Mouse (Mus musculus): ENCODE results near the gene Pctp. TPM values are rescaled to one million over a fixed set of nuclear protein-coding genes. Genes with fewer than 3 reads are reported as not detected.

Pctp gene
- polyA plus RNA-seq (2015; fragmentation: Nextera tagmentation; extraction: Ambion mirVana): 1.4 and 1.7 TPM in 2 replicates

DNA sequence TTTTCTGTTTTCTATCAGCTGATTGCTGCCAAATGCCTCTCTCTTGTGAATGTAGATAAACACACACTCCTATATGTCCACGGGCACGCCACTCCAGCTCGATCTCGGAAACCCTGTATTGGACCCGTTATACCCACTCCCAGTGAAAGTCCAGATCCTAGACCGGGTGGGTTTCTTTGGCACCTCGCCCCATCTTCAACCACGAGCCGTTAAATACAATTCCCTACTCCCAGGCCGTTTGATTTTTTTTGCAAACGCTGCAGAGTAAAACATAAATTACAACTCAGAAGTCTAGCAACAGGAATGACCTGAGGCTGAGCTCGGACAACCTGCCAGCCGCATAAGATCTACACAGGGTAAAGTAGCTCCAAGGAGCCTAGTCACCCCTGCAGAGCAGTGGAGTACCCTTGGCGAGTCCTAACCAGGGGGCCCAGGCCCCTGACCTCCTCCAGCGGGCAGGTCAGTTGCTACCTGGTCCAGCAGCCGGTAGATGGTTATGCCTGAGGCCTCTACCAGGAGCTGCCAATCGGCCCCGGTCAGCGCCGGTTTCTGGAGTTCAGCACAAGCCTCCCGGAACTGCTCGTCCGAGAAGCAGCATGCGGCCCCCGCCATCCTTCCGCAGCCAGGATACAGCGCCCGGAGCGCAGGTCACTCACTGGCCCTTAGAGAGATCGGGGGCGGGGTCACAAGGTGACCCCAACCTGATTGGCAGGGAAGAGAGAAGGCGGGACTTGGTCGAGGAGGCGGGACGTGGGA lies at the start of gene Pctp:
Pctp (minus strand) TSS at position 664 of the 756 bp plus-strand sequence.
- Histone ChIP-seq H3K4me1 (peaks cover 10% of the 10 kb centered on the region), H3K4me3 (peak within 1 kb of the TSS; percentile 45), H3K27me3 (replicated peaks) (no peaks in the 10 kb centered on the region), H3K9ac (peak within 1 kb of the TSS; percentile 32; the same call in 1 of the 2 replicates), H3K4me2 (peak within 1 kb of the TSS; percentile 73), H3K36me3 (replicated peaks) (no peaks in the 10 kb centered on the region), H3K9me3 (no peaks in the 10 kb centered on the region), H3K27ac (no peak within 1 kb of the TSS)
- ATAC-seq (replicated peaks): peak; percentile 80
- 13% methylated on average over 35 of the region's 35 CpGs for WGBS

DNA sequence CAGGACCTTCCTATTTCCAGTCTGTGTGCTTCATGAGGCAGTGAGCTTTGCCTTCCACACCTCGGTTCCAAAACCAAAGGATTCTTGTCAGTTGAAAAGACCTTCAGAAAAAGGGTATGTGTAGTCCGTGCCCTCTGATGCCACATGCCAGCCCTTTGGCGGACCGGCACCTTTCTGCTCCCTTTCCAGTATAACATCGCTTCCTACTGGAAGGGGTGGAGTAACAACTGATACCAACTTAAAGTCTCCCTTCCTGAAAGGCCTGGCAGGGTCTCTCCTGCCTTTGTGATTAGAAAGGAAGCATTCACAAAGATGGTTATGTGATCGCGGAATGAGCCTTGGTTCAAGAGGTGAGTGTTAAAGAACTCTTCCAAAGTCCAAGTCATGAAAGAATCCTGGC lies 47.3 kb upstream of the Pctp start:
- no peaks in the 10 kb centered on the region for H3K27me3 ChIP-seq (replicated peaks)
- WGBS: 90% methylated on average over 7 of the region's 7 CpGs
- no peak overlapping the region for H3K4me3 ChIP-seq
- H3K27ac ChIP-seq: no peak overlapping the region
- H3K4me2 ChIP-seq: no peak overlapping the region
- no peaks in the 10 kb centered on the region for H3K4me1 ChIP-seq
- H3K9ac ChIP-seq: no peak overlapping the region
- H3K9me3 ChIP-seq: no peaks in the 10 kb centered on the region
- no peak for ATAC-seq (replicated peaks)
- no peaks in the 10 kb centered on the region for H3K36me3 ChIP-seq (replicated peaks)

DNA sequence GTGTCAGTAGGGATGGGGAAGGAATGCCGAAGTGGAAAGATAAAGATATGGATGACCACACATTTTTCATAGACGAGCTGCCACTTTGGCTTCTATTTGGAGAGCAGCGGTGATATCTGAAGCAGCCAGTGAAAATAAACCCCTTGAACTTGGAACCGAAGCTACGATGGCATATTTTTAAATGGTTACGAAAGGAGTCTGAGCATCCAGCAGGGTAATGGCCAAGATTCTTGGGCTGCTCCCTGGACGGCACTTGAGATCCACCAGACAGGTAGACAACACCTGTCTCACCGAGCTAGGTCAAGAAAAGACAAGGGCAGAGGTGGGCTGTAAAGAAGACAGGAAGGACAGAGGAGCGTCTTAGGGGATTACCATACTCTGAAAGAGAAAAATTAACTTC lies 44.6 kb upstream of the Pctp start:
- Histone ChIP-seq H3K4me2 (no peak overlapping the region), H3K36me3 (replicated peaks) (no peaks in the 10 kb centered on the region), H3K4me3 (no peak overlapping the region), H3K27ac (no peak overlapping the region), H3K4me1 (no peaks in the 10 kb centered on the region), H3K9ac (no peak overlapping the region), H3K27me3 (replicated peaks) (no peaks in the 10 kb centered on the region), H3K9me3 (no peaks in the 10 kb centered on the region)
- no peak for ATAC-seq (replicated peaks)
- WGBS: 93% methylated on average over 9 of the region's 9 CpGs

DNA sequence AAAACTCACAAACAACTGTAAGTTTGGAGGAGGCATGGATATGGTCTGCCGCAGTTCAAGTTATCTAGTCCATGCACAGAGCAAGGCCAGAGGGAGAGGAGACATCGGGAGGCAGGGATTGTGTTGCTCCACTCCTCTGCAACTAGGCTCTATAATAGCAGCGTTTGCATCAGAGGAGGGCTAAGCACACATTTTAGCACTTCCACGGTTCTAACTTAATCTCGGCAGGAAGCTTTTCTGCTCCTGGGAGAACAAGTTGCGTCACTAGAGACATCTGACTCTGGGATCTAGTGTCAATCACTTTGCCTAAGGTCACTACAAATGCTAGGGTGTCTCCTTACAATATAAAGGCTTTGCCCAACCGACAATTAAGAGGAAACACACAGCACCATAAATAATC lies 43.5 kb upstream of the Pctp start:
- Histone ChIP-seq H3K27me3 (replicated peaks) (no peaks in the 10 kb centered on the region), H3K4me2 (no peak overlapping the region), H3K9me3 (no peaks in the 10 kb centered on the region), H3K9ac (no peak overlapping the region), H3K4me3 (no peak overlapping the region), H3K4me1 (no peaks in the 10 kb centered on the region), H3K36me3 (replicated peaks) (no peaks in the 10 kb centered on the region), H3K27ac (no peak overlapping the region)
- ATAC-seq (replicated peaks): no peak
- WGBS: 51% methylated on average over 7 of the region's 7 CpGs

DNA sequence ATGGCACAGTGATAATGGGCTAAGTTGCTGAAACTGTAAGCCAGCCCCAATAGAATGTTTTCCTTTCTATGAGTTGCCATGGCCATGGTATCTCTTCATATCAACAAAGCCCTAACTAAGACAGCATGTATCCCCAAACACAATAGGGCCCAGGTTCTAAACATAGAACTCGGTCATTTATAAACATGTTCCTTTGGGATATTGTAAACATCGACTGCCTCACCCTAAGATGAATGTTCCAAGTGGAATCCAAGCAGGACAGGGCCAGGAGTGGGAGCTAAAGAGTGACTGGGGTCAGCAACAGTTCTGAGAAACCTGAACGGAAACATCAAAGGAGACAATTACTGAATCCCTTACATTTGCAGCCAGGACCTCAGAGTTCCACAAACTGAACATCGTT lies 41.8 kb upstream of the Pctp start:
- 87% methylated on average over 4 of the region's 4 CpGs for WGBS
- Histone ChIP-seq H3K36me3 (replicated peaks) (no peaks in the 10 kb centered on the region), H3K4me2 (no peak overlapping the region)

DNA sequence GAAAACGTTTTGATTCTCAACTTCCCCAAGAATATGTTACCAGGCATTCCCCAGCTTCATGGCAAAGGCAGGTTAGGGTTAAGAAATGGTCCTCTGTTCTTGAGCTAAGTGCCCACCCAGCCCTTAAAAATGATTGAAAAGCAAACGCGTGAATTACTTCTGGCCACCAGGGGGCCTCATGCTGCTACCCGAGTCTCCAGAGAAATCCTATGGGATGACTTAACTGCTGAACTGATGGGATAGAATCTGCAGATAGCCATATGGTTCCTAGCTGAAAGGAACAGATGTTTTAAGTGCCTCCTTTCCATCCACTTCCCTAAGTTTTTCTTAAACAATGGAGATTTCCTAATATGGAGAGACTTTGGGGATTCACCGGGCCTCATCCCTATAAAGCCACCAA lies 35.3 kb upstream of the Pctp start:
- peaks cover 4% of the 10 kb centered on the region for H3K4me1 ChIP-seq
- no peak overlapping the region for H3K27ac ChIP-seq
- H3K27me3 ChIP-seq (replicated peaks): no peaks in the 10 kb centered on the region
- WGBS: 19% methylated on average over 5 of the region's 5 CpGs
- no peaks in the 10 kb centered on the region for H3K9me3 ChIP-seq
- H3K4me3 ChIP-seq: no peak overlapping the region
- H3K4me2 ChIP-seq: no peak overlapping the region
- H3K9ac ChIP-seq: no peak overlapping the region
- no peaks in the 10 kb centered on the region for H3K36me3 ChIP-seq (replicated peaks)
- no peak for ATAC-seq (replicated peaks)

More for the DNA sequence above, 41.8 kb upstream of the Pctp start:
- no peak overlapping the region for H3K4me3 ChIP-seq
- ATAC-seq (replicated peaks): no peak
- H3K9me3 ChIP-seq: no peaks in the 10 kb centered on the region
- H3K9ac ChIP-seq: no peak overlapping the region
- H3K4me1 ChIP-seq: no peaks in the 10 kb centered on the region
- H3K27me3 ChIP-seq (replicated peaks): no peaks in the 10 kb centered on the region
- H3K27ac ChIP-seq: no peak overlapping the region

DNA sequence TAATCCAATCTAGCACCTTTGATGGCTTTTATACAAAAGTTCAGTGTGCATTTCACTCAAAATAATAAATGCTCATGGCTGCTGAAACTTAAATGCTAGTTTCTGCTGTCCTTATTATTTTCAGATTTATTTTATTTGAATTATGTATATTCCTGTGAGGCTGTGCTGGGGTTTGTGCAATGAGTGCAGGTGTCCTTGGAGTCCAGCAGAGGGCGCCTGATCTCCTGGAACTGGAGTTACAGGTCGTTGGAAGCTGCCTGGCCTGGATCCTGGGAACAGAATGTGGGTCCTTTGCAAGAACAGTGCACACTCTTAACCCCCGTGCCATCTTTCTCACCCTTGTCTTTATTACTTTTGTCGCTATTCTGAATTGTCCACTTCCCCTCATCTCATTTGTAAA lies 33.7 kb upstream of the Pctp start:
- no peak for ATAC-seq (replicated peaks)
- H3K4me2 ChIP-seq: no peak overlapping the region
- H3K27me3 ChIP-seq (replicated peaks): peaks cover 10% of the 10 kb centered on the region
- no peaks in the 10 kb centered on the region for H3K9me3 ChIP-seq
- H3K36me3 ChIP-seq (replicated peaks): no peaks in the 10 kb centered on the region
- no peak overlapping the region for H3K9ac ChIP-seq
- WGBS: 85% methylated on average over 4 of the region's 4 CpGs
- no peak overlapping the region for H3K4me3 ChIP-seq
- peaks cover 4% of the 10 kb centered on the region for H3K4me1 ChIP-seq
- no peak overlapping the region for H3K27ac ChIP-seq

DNA sequence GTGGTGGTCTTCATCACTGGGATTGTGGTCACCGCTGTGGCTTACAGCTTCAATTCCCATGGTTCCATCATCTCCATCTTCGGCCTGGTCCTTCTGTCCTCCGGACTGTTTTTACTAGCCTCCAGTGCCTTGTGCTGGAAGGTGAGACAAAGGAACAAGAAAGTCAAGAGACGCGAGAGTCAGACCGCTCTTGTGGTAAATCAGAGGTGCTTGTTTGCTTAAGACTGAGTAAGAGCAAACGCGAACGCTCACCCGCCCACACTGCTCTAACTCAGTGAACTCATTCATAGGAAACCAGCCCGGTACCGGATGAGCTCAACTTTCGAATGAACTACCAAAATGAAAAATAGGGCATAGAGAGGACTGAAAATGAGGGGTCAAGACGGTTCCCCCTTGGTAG lies 32.8 kb upstream of the Pctp start:
- H3K4me2 ChIP-seq: no peak overlapping the region
- no peak overlapping the region for H3K27ac ChIP-seq
- no peak for ATAC-seq (replicated peaks)
- H3K9me3 ChIP-seq: no peaks in the 10 kb centered on the region
- H3K4me1 ChIP-seq: peaks cover 12% of the 10 kb centered on the region
- no peak overlapping the region for H3K4me3 ChIP-seq
- no peaks in the 10 kb centered on the region for H3K36me3 ChIP-seq (replicated peaks)
- H3K27me3 ChIP-seq (replicated peaks): peaks cover 14% of the 10 kb centered on the region
- 92% methylated on average over 14 of the region's 14 CpGs for WGBS
- no peak overlapping the region for H3K9ac ChIP-seq

DNA sequence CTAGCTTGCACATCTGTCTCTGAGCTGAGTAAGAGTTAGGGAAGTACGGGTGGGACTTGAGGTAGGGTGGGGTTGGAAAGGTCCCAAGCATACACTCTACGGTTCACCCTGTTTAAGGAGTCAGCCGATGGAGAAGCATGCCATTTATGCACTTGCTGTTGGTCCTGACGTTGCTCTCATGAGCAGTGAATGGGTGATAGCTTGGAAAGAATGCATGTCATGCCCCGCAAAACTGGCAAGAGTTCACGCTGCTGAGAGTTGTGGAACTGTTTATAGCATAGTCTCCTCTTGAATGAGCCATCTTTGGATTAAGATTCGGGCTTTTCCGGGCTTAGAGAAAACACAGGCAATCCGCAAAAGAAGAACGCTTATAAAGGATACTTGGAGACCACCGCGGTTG lies 32.0 kb upstream of the Pctp start:
- H3K4me1 ChIP-seq: peaks cover 15% of the 10 kb centered on the region
- peaks cover 18% of the 10 kb centered on the region for H3K27me3 ChIP-seq (replicated peaks)
- WGBS: 82% methylated on average over 12 of the region's 12 CpGs
- H3K4me2 ChIP-seq: no peak overlapping the region
- no peak overlapping the region for H3K4me3 ChIP-seq
- H3K36me3 ChIP-seq (replicated peaks): no peaks in the 10 kb centered on the region
- H3K9ac ChIP-seq: no peak overlapping the region
- no peak overlapping the region for H3K27ac ChIP-seq
- ATAC-seq (replicated peaks): no peak
- H3K9me3 ChIP-seq: no peaks in the 10 kb centered on the region

DNA sequence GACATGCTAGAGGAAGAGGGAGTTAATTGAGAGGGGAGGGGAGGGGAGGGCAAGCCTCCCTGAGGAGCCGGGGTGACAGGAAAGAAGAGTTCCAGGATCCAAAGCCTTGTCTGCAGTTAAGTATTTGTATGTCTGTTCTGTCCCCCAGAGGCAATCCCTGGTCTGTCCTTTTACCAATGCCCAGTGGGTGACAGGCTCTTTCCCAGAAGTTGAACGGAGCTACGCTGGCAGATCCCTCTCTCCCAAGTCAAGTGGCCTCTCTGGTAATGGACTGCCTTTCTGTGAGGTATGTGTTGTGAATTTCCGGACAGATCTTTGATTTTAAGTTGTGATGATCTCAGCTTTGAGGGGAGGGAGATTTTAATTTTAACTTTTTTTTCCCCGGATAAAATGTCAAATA lies 30.7 kb upstream of the Pctp start:
- H3K27me3 ChIP-seq (replicated peaks): peaks cover 21% of the 10 kb centered on the region
- no peak overlapping the region for H3K9ac ChIP-seq
- WGBS: 37% methylated on average over 5 of the region's 5 CpGs
- peak overlapping the region; percentile 35 for H3K4me2 ChIP-seq
- ATAC-seq (replicated peaks): no peak
- no peak overlapping the region for H3K27ac ChIP-seq
- H3K9me3 ChIP-seq: no peaks in the 10 kb centered on the region
- H3K4me3 ChIP-seq: 0 out of 2 replicates have a peak overlapping the region, but pooled peaks have one; percentile 3
- H3K36me3 ChIP-seq (replicated peaks): no peaks in the 10 kb centered on the region
- H3K4me1 ChIP-seq: peaks cover 19% of the 10 kb centered on the region

DNA sequence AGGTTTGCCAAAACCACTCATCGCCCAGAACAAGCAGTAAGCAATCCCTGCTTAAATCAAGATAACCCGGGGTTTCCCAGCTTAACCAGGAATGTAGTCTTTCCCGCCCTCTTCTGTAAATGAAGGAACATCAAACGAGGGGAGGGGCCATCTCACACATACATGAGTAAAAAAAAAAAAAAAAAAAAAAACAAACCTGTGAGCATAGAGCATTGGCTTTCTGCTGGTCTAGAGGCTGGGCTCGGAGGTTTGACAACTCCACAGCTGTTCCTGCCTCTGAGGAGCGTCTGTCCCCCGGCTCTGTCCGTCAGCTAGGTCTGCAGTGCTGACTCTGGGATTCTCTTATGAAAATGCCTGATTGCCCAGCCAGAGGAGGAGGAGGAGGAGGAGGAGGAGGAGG lies 30.1 kb upstream of the Pctp start:
- H3K4me2 ChIP-seq: peak overlapping the region; percentile 35
- 26% methylated on average over 8 of the region's 8 CpGs for WGBS
- H3K4me3 ChIP-seq: 0 out of 2 replicates have a peak overlapping the region, but pooled peaks have one; percentile 3
- no peak for ATAC-seq (replicated peaks)
- no peaks in the 10 kb centered on the region for H3K36me3 ChIP-seq (replicated peaks)
- no peak overlapping the region for H3K27ac ChIP-seq
- no peaks in the 10 kb centered on the region for H3K9me3 ChIP-seq
- H3K4me1 ChIP-seq: peaks cover 19% of the 10 kb centered on the region
- H3K27me3 ChIP-seq (replicated peaks): peaks cover 21% of the 10 kb centered on the region
- H3K9ac ChIP-seq: no peak overlapping the region

DNA sequence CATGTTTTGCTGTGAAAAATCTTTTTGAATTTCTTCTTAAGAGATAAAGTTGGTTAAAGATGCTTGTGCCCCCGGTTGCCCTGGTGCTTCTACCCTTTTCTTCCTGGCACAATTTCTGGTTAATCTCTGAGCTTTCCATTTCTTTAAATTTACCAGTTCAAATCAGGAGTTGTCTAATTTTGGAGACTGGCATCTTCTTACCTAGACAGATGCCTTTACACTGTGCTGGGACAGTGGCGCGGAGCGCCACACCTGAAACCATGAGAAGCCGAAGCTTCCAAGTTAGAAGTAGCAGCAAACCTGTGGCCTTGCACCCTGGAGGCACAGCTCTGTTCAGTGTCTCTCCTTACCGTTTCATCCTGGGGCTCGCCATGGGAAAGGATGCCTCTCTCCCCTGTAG lies 28.4 kb upstream of the Pctp start:
- no peak overlapping the region; the same call in 1 of the 2 replicates for H3K27ac ChIP-seq
- H3K4me3 ChIP-seq: peak overlapping the region; percentile 29
- no peaks in the 10 kb centered on the region for H3K36me3 ChIP-seq (replicated peaks)
- H3K27me3 ChIP-seq (replicated peaks): peaks cover 21% of the 10 kb centered on the region
- H3K4me2 ChIP-seq: peak overlapping the region; percentile 48
- ATAC-seq (replicated peaks): no peak
- WGBS: 33% methylated on average over 7 of the region's 7 CpGs
- peaks cover 19% of the 10 kb centered on the region for H3K4me1 ChIP-seq
- H3K9me3 ChIP-seq: no peaks in the 10 kb centered on the region
- H3K9ac ChIP-seq: no peak overlapping the region

DNA sequence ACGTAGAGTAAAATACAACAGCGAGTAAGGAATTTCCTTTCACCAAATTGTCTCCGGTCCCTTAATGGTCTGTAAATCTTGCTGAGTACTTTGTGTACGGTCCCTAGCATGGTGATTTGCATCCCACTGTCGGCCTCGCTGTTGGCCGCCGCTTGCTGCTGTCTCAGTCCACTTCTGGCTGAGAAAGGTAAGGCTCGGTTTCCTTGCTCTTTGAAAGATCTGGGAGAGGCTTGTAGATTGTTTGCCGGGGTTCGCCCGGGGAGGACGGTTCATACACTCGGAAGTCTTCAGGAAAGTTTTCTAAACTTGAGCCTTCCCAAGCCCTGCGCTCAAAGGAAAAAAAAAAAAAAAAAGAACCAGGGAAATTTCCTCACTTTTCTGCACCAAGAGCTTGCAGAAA lies 27.9 kb upstream of the Pctp start:
- no peak overlapping the region for H3K9ac ChIP-seq
- no peak for ATAC-seq (replicated peaks)

More for the DNA sequence above, 27.9 kb upstream of the Pctp start:
- no peaks in the 10 kb centered on the region for H3K36me3 ChIP-seq (replicated peaks)
- H3K27ac ChIP-seq: no peak overlapping the region
- H3K27me3 ChIP-seq (replicated peaks): peaks cover 21% of the 10 kb centered on the region
- no peaks in the 10 kb centered on the region for H3K9me3 ChIP-seq
- peak overlapping the region; percentile 29 for H3K4me3 ChIP-seq
- H3K4me1 ChIP-seq: peaks cover 19% of the 10 kb centered on the region
- 1% methylated on average over 15 of the region's 15 CpGs for WGBS
- peak overlapping the region; percentile 48 for H3K4me2 ChIP-seq

Measured in midbrain, embryonic 15.5 days (tissue).